ENCODE assay signal across 8 mouse cellular contexts in genomic region chr11:109474086-109474742, GRCm38 (mm10). TPM values are rescaled to one million over a fixed set of nuclear protein-coding genes. Genes with fewer than 3 reads are reported as not detected.
DNase-seq lines count a peak whose midpoint lies in the region; ATAC-seq and TF ChIP-seq lines count a peak whose summit lies in the region.

No protein-coding gene starts in this region.

- H3K4me3 ChIP-seq in heart, embryonic 12.5 days = peak overlapping the region; percentile 91
- peak overlapping the region; percentile 83 to 97 for H3K4me3 ChIP-seq in ES-E14 (ENCODE audit: insufficient read depth in 1 of 2, low read depth in 1 of 2, low read length in 2 of 2, poor library complexity in 1 of 2, severe bottlenecking in 1 of 2)
- peak overlapping the region; percentile 75 for H3K4me3 ChIP-seq in forebrain, embryonic 12.5 days (replicated peaks)
- peak overlapping the region; percentile 89 for H3K4me3 ChIP-seq in liver, embryonic 15.5 days (replicated peaks)

- H3K4me1 ChIP-seq in heart, embryonic 12.5 days (replicated peaks) = peaks cover 31% of the 10 kb centered on the region
- peaks cover 2 to 21% of the 10 kb centered on the region in 2 experiments; a peak in 1 of 4 replicates for H3K4me1 ChIP-seq in ES-E14 (ENCODE audit: control insufficient read depth in 2 of 2, insufficient read depth in 2 of 2, low read length in 2 of 2, poor library complexity in 1 of 2)
- H3K4me1 ChIP-seq in forebrain, embryonic 12.5 days = peaks cover 50% of the 10 kb centered on the region
- H3K4me1 ChIP-seq in liver, embryonic 15.5 days (replicated peaks) = peaks cover 75% of the 10 kb centered on the region

- DNase-seq in heart, postnatal 4 days = no peak
- DNase-seq in ES-E14 (ENCODE audit: low read depth, low spot score) = peak; percentile 36
- no peak for DNase-seq in natural killer cell, adult 2 months (ENCODE audit: low spot score in 2 of 2)
- no peak for DNase-seq in urinary bladder, postnatal 36 days (ENCODE audit: low spot score in 2 of 2)
- DNase-seq in spleen, postnatal 14 days (ENCODE audit: low spot score in 2 of 2) = no peak

- in situ Hi-C loops in ES-E14 (cut with MboI; ENCODE audit: low sequenced_read_pairs in 2 of 2, unreplicated experiment in 2 of 2) = no loop called here

- H3K36me3 ChIP-seq in heart, embryonic 12.5 days = no peaks in the 10 kb centered on the region
- H3K36me3 ChIP-seq in ES-E14 (ENCODE audit: control insufficient read depth, insufficient read depth, low read length, poor library complexity, severe bottlenecking) = no peaks in the 10 kb centered on the region; the same call in 1 of the 2 replicates
- H3K36me3 ChIP-seq in forebrain, embryonic 12.5 days (replicated peaks) = no peaks in the 10 kb centered on the region
- H3K36me3 ChIP-seq in liver, embryonic 15.5 days (replicated peaks) = peaks cover 5% of the 10 kb centered on the region

- H3K9ac ChIP-seq in heart, embryonic 12.5 days = peak overlapping the region; percentile 96
- H3K9ac ChIP-seq in ES-E14 (ENCODE audit: insufficient read depth, low read depth, low read length, poor library complexity, severe bottlenecking) = peak overlapping the region; percentile 89
- H3K9ac ChIP-seq in forebrain, embryonic 12.5 days = peak overlapping the region; percentile 94
- peak overlapping the region; percentile 97 for H3K9ac ChIP-seq in liver, embryonic 15.5 days

- H3K4me2 ChIP-seq in heart, embryonic 12.5 days = peak overlapping the region; percentile 79
- H3K4me2 ChIP-seq in forebrain, embryonic 12.5 days = peak overlapping the region; percentile 89
- H3K4me2 ChIP-seq in liver, embryonic 15.5 days = peak overlapping the region; percentile 97

- H3K27ac ChIP-seq in heart, embryonic 12.5 days (ENCODE audit: poor library complexity, severe bottlenecking) = peak overlapping the region; percentile 94
- H3K27ac ChIP-seq in ES-E14 (ENCODE audit: insufficient read depth, low read depth, low read length, poor library complexity, severe bottlenecking) = peak overlapping the region; percentile 88
- peak overlapping the region; percentile 95 for H3K27ac ChIP-seq in forebrain, embryonic 12.5 days
- H3K27ac ChIP-seq in liver, embryonic 15.5 days (replicated peaks) = peak overlapping the region; percentile 98

- no peaks in the 10 kb centered on the region for H3K9me3 ChIP-seq in heart, embryonic 12.5 days (replicated peaks)
- no peaks in the 10 kb centered on the region for H3K9me3 ChIP-seq in ES-E14 (ENCODE audit: control insufficient read depth, insufficient read depth, low read depth, low read length)
- no peaks in the 10 kb centered on the region for H3K9me3 ChIP-seq in forebrain, embryonic 12.5 days
- H3K9me3 ChIP-seq in liver, embryonic 15.5 days (replicated peaks) = no peaks in the 10 kb centered on the region

- 11% methylated on average over 14 of the region's 14 CpGs for WGBS in heart, embryonic 12.5 days
- 7% methylated on average over 14 of the region's 14 CpGs for WGBS in forebrain, embryonic 12.5 days
- 4% methylated on average over 14 of the region's 14 CpGs for WGBS in liver, embryonic 15.5 days (ENCODE audit: insufficient replicate concordance)

- H3K27me3 ChIP-seq in heart, embryonic 12.5 days (replicated peaks) = no peaks in the 10 kb centered on the region
- 0 out of 2 replicates have a peak, but pooled peaks cover 18% of the 10 kb centered on the region for H3K27me3 ChIP-seq in forebrain, embryonic 12.5 days
- no peaks in the 10 kb centered on the region for H3K27me3 ChIP-seq in liver, embryonic 15.5 days

- ATAC-seq in heart, embryonic 12.5 days (ENCODE audit: insufficient number of reproducible peaks, low FRiP score) = peak; percentile 9
- peak; percentile 43 for ATAC-seq in forebrain, embryonic 12.5 days (ENCODE audit: low FRiP score)
- no peak for ATAC-seq in liver, embryonic 15.5 days (ENCODE audit: insufficient read depth)

TF ChIP-seq in ES-E14, 5 proteins besides CTCF, POLR2A, EP300 and RAD21:
- TF ChIP-seq MAFK (IDR thresholded peaks at IDR 0.05; ENCODE audit: insufficient read depth, low read depth, low read length) (no peak), ZC3H11A (IDR thresholded peaks at IDR 0.05; ENCODE audit: borderline replicate concordance, low read depth, low read length) (no peak), HCFC1 (IDR thresholded peaks at IDR 0.05; ENCODE audit: borderline replicate concordance, insufficient read depth, low read length) (no peak), ZNF384 (IDR thresholded peaks at IDR 0.05; ENCODE audit: low read depth, low read length) (no peak), CHD2 (IDR thresholded peaks at IDR 0.05; ENCODE audit: low read depth, low read length) (no peak)
TF ChIP-seq in ES-E14: peak in this region for 0.

RNA-seq across cellular contexts. Expression of gene Slc16a6, which starts 0.8 kb away (rescaled TPM):
- polyA plus RNA-seq in heart, embryonic 12.5 days (2016; fragmentation: Nextera tagmentation; extraction: Ambion mirVana) = 10.9 and 11.9 TPM in 2 replicates
- 10 to 100 TPM; 17.9 to 22.6 TPM for total RNA-seq in heart, postnatal 4 days (2021)
- 25.5 and 26.8 TPM in 2 replicates for total RNA-seq in ES-E14 (2012; rRNA removed)
- polyA plus RNA-seq in forebrain, embryonic 12.5 days (2016; fragmentation: Nextera tagmentation; extraction: Ambion mirVana) = 4.0 and 5.4 TPM in 2 replicates
- 38.9 and 39.1 TPM in 2 replicates for polyA plus RNA-seq in liver, embryonic 15.5 days (2015; fragmentation: Nextera tagmentation; extraction: Ambion mirVana)

RNA-seq across cellular contexts. Expression of gene Arsg, which starts 1.0 kb away (rescaled TPM):
- 4.5 and 5.7 TPM in 2 replicates for polyA plus RNA-seq in heart, embryonic 12.5 days (2016; fragmentation: Nextera tagmentation; extraction: Ambion mirVana)
- 1 to 10 TPM; 5.2 to 6.1 TPM for total RNA-seq in heart, postnatal 4 days (2021)
- total RNA-seq in ES-E14 (2012; rRNA removed) = 1.0 and 1.4 TPM in 2 replicates
- 2.4 and 2.6 TPM in 2 replicates for polyA plus RNA-seq in forebrain, embryonic 12.5 days (2016; fragmentation: Nextera tagmentation; extraction: Ambion mirVana)
- 3.4 and 3.7 TPM in 2 replicates for polyA plus RNA-seq in liver, embryonic 15.5 days (2015; fragmentation: Nextera tagmentation; extraction: Ambion mirVana)

RNA-seq across cellular contexts. Expression of gene Amz2, which starts 48.5 kb away (rescaled TPM):
- 32.5 and 33.9 TPM in 2 replicates for polyA plus RNA-seq in heart, embryonic 12.5 days (2016; fragmentation: Nextera tagmentation; extraction: Ambion mirVana)
- 10 to 100 TPM; 46.9 to 49.4 TPM for total RNA-seq in heart, postnatal 4 days (2021)
- total RNA-seq in ES-E14 (2012; rRNA removed) = 14.1 and 20.1 TPM in 2 replicates
- polyA plus RNA-seq in forebrain, embryonic 12.5 days (2016; fragmentation: Nextera tagmentation; extraction: Ambion mirVana) = 46.9 and 50.2 TPM in 2 replicates
- polyA plus RNA-seq in liver, embryonic 15.5 days (2015; fragmentation: Nextera tagmentation; extraction: Ambion mirVana) = 10.8 and 11.1 TPM in 2 replicates
